Comparison of ENCODE assay signal across 16 mouse cellular contexts in the genomic region with DNA sequence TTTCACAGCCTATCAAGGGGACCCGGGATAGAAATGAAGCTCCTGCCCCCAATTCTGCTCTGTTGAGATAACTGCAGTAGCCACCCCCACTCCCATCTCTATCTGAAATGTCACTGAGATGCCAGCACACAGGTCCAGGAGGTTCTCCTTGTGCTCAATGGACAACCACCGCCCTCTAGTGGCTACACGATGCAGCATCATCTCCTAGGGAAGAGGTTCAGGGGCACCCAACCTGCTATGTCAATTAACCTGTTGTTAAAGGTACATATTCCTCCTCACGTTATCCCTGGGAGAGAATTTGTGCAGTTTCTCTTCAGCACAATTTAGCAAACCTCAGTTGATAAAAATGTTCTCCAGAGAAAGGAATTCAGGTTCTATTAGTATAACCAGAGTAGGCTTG. TPM values are rescaled to one million over a fixed set of nuclear protein-coding genes. Genes with fewer than 3 reads are reported as not detected.
DNase-seq lines count a peak whose midpoint lies in the region; ATAC-seq and TF ChIP-seq lines count a peak whose summit lies in the region.
"Not testable (repeated sequence)": the region's sequence is repeated elsewhere in the genome, so short reads cannot be mapped to it uniquely, and the experiment has no call there.
"Had no signal": no experiment of that assay in that cellular context is flagged by ENCODE, and none has a peak within 500 bp of the region (broad histone marks: within the 10 kb centered on the region; RNA-seq: fewer than 3 reads in every experiment).

No protein-coding gene starts in this region.

- H3K36me3 ChIP-seq in small intestine, adult 2 months (ENCODE audit: control insufficient read depth, insufficient read depth, low read length), result not testable (repeated sequence)

- intact Hi-C loops in left cerebral cortex, postnatal 14 days (cut with DNase I), result loop anchor here (10.0 kb wide), 1 partner anchor 295 kb away; a partner anchor contains a TSS

- H3K4me3 ChIP-seq in small intestine, adult 2 months (ENCODE audit: low read depth, low read length), result not testable (repeated sequence)

- ATAC-seq in megakaryocyte progenitor cell, adult 5-6 weeks (replicated peaks; ENCODE audit: poor library complexity), result 0 out of 2 replicates have a peak, but pooled peaks have one; percentile 37

- not testable (repeated sequence) for H3K27me3 ChIP-seq in small intestine, adult 2 months (ENCODE audit: control insufficient read depth, insufficient read depth, low read length)

- WGBS in small intestine, adult 2 months, result 5% methylated on average over 4 of the region's 4 CpGs

- peak; percentile 14; the same call in 1 of the 2 replicates for TF ChIP-seq CTCF in small intestine, adult 2 months (IDR thresholded peaks at IDR 0.05; ENCODE audit: extremely low read depth, insufficient read length, insufficient replicate concordance, low read depth, low read length)

- not testable (repeated sequence) for H3K27ac ChIP-seq in small intestine, adult 2 months (ENCODE audit: insufficient read depth, low read depth, low read length)

- DNase-seq in 416B (ENCODE audit: low read depth), result peak; percentile 12
- DNase-seq in adrenal gland, postnatal 14 days, result peak; percentile 53
- peak; percentile 72 to 75 for DNase-seq in cerebellum, postnatal 10 days
- DNase-seq in heart, adult 8-10 months (ENCODE audit: low spot score), result peak; percentile 4
- peak; percentile 49 to 54 for DNase-seq in kidney, postnatal 25 days
- DNase-seq in left cerebral cortex, postnatal 14 days (ENCODE audit: low spot score in 2 of 2), result peak; percentile 41 to 68

- not testable (repeated sequence) for H3K4me1 ChIP-seq in small intestine, adult 2 months (ENCODE audit: control insufficient read depth, insufficient read depth, insufficient read length, low read length)

- not testable (repeated sequence) for TF ChIP-seq POLR2A in small intestine, adult 2 months (IDR thresholded peaks at IDR 0.05; ENCODE audit: low read depth, low read length)

RNA-seq across cellular contexts. Expression of a gene that starts 2.2 kb away (rescaled TPM):
- total RNA-seq in adrenal gland, postnatal 14 days (2021), result not detected in 2 replicates
- not detected for total RNA-seq in heart, adult 8-10 months (2022)
- not detected for total RNA-seq in left cerebral cortex, postnatal 14 days (2021)
- total RNA-seq in megakaryocyte progenitor cell, adult 5-6 weeks (2015), result not detected in 2 replicates
- total RNA-seq in megakaryocyte progenitor cell, adult 5-6 weeks (2017), result not detected in 2 replicates
- polyA plus RNA-seq in small intestine, adult 2 months (2012; rRNA removed), result not detected in 2 replicates
- total RNA-seq: gastrocnemius, postnatal 14 days; hematopoietic stem cell, adult 5-6 weeks had no signal
- polyA plus RNA-seq: C2C12; kidney, embryonic 14.5 days; liver, embryonic 11.5 days; midbrain, embryonic 12.5 days; neural tube, embryonic 14.5 days; urinary bladder, adult 2 months had no signal

RNA-seq across cellular contexts. Expression of a gene that starts 11.6 kb away (rescaled TPM):
- total RNA-seq in adrenal gland, postnatal 14 days (2021), result not detected in 2 replicates
- total RNA-seq in heart, adult 8-10 months (2022), result not detected
- total RNA-seq in left cerebral cortex, postnatal 14 days (2021), result not detected
- total RNA-seq in megakaryocyte progenitor cell, adult 5-6 weeks (2015), result not detected in 2 replicates
- total RNA-seq in megakaryocyte progenitor cell, adult 5-6 weeks (2017), result not detected in 2 replicates
- not detected in 2 replicates for polyA plus RNA-seq in small intestine, adult 2 months (2012; rRNA removed)
- total RNA-seq: gastrocnemius, postnatal 14 days; hematopoietic stem cell, adult 5-6 weeks had no signal
- polyA plus RNA-seq: C2C12; kidney, embryonic 14.5 days; liver, embryonic 11.5 days; midbrain, embryonic 12.5 days; neural tube, embryonic 14.5 days; urinary bladder, adult 2 months had no signal

RNA-seq across cellular contexts. Expression of a gene that starts 22.6 kb away (rescaled TPM):
- not detected in 2 replicates for total RNA-seq in adrenal gland, postnatal 14 days (2021)
- total RNA-seq in heart, adult 8-10 months (2022), result not detected
- total RNA-seq in left cerebral cortex, postnatal 14 days (2021), result not detected
- total RNA-seq in megakaryocyte progenitor cell, adult 5-6 weeks (2015), result not detected in 2 replicates
- not detected in 2 replicates for total RNA-seq in megakaryocyte progenitor cell, adult 5-6 weeks (2017)
- not detected in 2 replicates for polyA plus RNA-seq in small intestine, adult 2 months (2012; rRNA removed)
- total RNA-seq: gastrocnemius, postnatal 14 days; hematopoietic stem cell, adult 5-6 weeks had no signal
- polyA plus RNA-seq: C2C12; kidney, embryonic 14.5 days; liver, embryonic 11.5 days; midbrain, embryonic 12.5 days; neural tube, embryonic 14.5 days; urinary bladder, adult 2 months had no signal

RNA-seq across cellular contexts. Expression of a gene that starts 34.4 kb away (rescaled TPM):
- not detected in 2 replicates for total RNA-seq in adrenal gland, postnatal 14 days (2021)
- not detected for total RNA-seq in heart, adult 8-10 months (2022)
- not detected for total RNA-seq in left cerebral cortex, postnatal 14 days (2021)
- total RNA-seq in megakaryocyte progenitor cell, adult 5-6 weeks (2015), result not detected in 2 replicates
- total RNA-seq in megakaryocyte progenitor cell, adult 5-6 weeks (2017), result not detected in 2 replicates
- not detected in 2 replicates for polyA plus RNA-seq in small intestine, adult 2 months (2012; rRNA removed)
- total RNA-seq: gastrocnemius, postnatal 14 days; hematopoietic stem cell, adult 5-6 weeks had no signal
- polyA plus RNA-seq: C2C12; kidney, embryonic 14.5 days; liver, embryonic 11.5 days; midbrain, embryonic 12.5 days; neural tube, embryonic 14.5 days; urinary bladder, adult 2 months had no signal

RNA-seq across cellular contexts. Expression of a gene that starts 46.0 kb away (rescaled TPM):
- not detected in 2 replicates for total RNA-seq in adrenal gland, postnatal 14 days (2021)
- not detected for total RNA-seq in heart, adult 8-10 months (2022)
- not detected for total RNA-seq in left cerebral cortex, postnatal 14 days (2021)
- not detected in 2 replicates for total RNA-seq in megakaryocyte progenitor cell, adult 5-6 weeks (2015)
- not detected in 2 replicates for total RNA-seq in megakaryocyte progenitor cell, adult 5-6 weeks (2017)
- not detected in 2 replicates for polyA plus RNA-seq in small intestine, adult 2 months (2012; rRNA removed)
- total RNA-seq: gastrocnemius, postnatal 14 days; hematopoietic stem cell, adult 5-6 weeks had no signal
- polyA plus RNA-seq: C2C12; kidney, embryonic 14.5 days; liver, embryonic 11.5 days; midbrain, embryonic 12.5 days; neural tube, embryonic 14.5 days; urinary bladder, adult 2 months had no signal

Comparison
In these comparisons a context has a peak if more than half of its experiments do, and no peak if none do; other contexts are left out.
1. DNase-seq: peak in every context shown above with its lines; median percentile 74 in cerebellum, postnatal 10 days; 54 in left cerebral cortex, postnatal 14 days; 53 in adrenal gland, postnatal 14 days; 52 in kidney, postnatal 25 days; 12 in 416B; 4 in heart, adult 8-10 months.